Mouse (Mus musculus): Measurements from ENCODE around the gene Nhlrc2. TPM values are rescaled to one million over a fixed set of nuclear protein-coding genes. Genes with fewer than 3 reads are reported as not detected.

Gene Nhlrc2
- total RNA-seq, 2 experiments from 2014 or later, result 10.8 to 11.7 TPM

- DNase-seq (ENCODE audit: low spot score in 2 of 2), result no peak
Observed at GRCm38 (mm10) chr19:56619546-56619945, 71.5 kb downstream of the Nhlrc2 start.

DNA sequence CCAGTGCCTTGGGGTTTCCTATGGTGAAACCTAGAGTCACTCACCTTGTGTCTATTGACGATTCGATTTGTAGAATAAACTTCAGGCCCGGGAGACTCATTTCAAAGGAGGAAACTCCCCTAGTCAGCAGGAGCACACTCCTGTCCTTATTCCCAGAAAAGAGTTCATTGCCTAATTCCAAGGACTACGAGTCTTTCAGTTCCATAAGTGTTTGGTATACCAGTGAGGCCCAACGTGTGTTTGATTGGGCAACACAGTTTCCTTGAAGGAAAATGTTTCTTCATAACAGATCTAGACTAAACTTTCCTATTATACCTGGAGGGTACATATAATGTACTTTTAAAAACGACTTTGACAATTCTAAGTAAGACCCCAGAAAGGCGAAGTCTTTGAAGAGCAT is 73.8 kb downstream of the Nhlrc2 start:
- no peak for DNase-seq (ENCODE audit: low spot score in 2 of 2)

DNA sequence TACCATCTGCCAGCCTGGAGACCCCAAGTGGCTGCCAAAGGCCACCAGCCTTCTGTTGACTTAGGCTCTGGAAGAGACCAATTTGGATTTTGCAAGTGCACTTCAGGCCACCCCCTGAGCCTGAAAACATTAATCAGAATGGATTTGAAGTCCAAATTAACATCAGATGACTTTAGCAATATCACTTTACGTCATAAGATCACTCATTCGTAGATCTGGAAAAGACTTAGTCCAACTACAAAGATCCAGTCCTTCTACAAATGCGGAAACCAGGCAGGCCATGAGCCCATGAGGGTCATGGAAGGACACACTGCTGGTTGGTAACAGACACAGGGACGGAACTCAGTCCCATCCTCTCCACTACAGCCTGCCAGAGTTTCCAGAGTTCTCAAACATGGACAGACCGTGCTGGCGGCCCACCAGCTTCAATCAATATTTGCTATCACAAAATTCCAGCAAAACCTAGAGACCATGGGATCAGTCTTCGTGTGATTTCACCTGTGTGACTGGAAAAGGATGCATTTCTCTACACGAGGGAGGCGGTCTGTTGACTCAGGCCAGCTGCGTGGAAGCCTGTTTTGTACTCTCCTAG is 79.9 kb downstream of the Nhlrc2 start:
- DNase-seq (ENCODE audit: low spot score in 2 of 2), result no peak

- DNase-seq (ENCODE audit: low spot score in 2 of 2), result no peak
Observed at GRCm38 (mm10) chr19:56629647-56630046, 81.6 kb downstream of the Nhlrc2 start.

DNA sequence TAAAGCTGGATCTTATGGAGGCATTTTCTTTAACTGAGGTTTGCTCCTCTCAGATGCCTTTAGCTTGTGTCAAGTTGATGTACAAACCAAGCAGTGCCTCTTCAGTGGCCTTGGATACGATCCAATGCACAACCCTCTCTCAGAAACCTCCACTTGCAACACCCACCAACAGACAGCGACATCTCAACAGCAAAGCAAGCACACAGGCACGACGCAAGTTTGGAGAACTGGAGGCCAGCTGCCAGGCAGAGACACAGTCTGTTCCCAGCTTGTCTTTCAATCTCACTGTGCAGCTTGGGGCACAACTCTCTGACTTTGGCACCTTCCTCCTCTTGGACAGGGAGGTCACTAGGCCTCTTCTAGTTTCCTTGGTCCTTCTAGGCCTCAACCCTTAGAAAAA is 83.0 kb downstream of the Nhlrc2 start:
- DNase-seq (ENCODE audit: low spot score in 2 of 2), result peak in 1 of 2 experiments; percentile 34

GRCm38 (mm10) chr19:56631451-56631901 is 83.4 kb downstream of the Nhlrc2 start:
- no peak for DNase-seq (ENCODE audit: low spot score in 2 of 2)

GRCm38 (mm10) chr19:56637035-56637683 is 89.1 kb downstream of the Nhlrc2 start:
- peak; percentile 38 to 48 for DNase-seq (ENCODE audit: low spot score in 2 of 2)

GRCm38 (mm10) chr19:56637684-56638049 is 89.6 kb downstream of the Nhlrc2 start:
- peak in 1 of 2 experiments; percentile 25 for DNase-seq (ENCODE audit: low spot score in 2 of 2)

- no peak for DNase-seq (ENCODE audit: low spot score in 2 of 2)
Observed at GRCm38 (mm10) chr19:56647451-56648120, 99.5 kb downstream of the Nhlrc2 start.

- no peak for DNase-seq (ENCODE audit: low spot score in 2 of 2)
Observed at GRCm38 (mm10) chr19:56651262-56651661, 103.2 kb downstream of the Nhlrc2 start.

DNA sequence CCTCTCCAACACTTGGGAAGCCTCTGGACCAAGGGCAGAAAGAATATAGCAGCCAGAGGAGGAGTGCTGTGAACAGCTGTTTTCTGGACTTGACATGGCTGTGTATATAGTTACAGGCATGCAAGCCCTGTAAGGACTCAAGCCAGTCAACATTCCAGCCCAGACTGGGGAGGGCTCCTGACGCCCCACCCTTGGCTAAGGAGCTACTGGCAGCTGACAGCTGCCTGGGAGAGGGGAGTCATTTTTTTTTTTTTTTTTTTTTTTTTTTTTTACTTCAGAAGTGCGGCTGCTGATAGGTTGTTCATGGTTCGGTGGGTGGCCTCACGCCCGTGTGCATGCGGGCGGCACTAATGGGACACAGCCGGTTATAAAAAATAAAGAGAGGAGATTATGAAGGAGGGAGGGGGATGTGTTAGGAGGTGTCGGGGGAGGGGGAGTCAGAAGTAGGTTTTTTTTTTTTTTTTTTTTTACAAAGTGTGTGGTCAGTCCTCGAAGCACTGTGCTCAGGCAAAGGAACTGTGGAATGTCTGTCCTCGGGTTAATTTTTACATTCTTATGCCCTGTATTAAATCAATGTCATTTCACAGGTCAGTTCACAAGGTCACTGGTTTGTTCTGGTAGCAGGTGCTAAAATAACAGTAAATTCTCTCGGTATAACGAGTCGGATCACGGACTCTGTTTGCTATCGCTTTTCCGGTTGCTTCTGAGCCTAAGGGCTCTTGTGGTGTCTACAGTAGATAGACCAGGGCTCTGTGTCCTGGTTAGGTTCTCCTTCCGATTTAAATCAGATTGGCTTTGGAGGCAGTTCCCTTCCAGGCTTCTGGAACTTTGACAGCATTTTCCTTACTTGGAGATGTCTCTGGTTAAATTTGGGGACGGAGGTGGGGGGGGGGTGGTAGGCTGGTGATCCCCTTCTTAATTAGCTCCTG is 104.2 kb downstream of the Nhlrc2 start:
- DNase-seq (ENCODE audit: low spot score in 2 of 2), result no peak

Other genes with a start within 250 kb of the Nhlrc2 start
- gene Nrap, start 158.2 kb upstream of the Nhlrc2 start, total RNA-seq (2021), result under 1 TPM; 0.18 to 0.30 TPM
- gene Casp7, start 151.1 kb upstream of the Nhlrc2 start, total RNA-seq (2021), result 1 to 10 TPM; 7.1 to 8.9 TPM
- under 1 TPM; 0.33 to 0.41 TPM for gene Plekhs1, start 86.6 kb upstream of the Nhlrc2 start, total RNA-seq (2021)
- gene Dclre1a, start within 50 bp of the Nhlrc2 start, total RNA-seq (2021), result 1 to 10 TPM; 7.7 to 8.0 TPM
- gene Adrb1, start 173.9 kb downstream of the Nhlrc2 start, total RNA-seq (2021), result 10 to 100 TPM; 12.1 to 12.8 TPM